In the genomic region with DNA sequence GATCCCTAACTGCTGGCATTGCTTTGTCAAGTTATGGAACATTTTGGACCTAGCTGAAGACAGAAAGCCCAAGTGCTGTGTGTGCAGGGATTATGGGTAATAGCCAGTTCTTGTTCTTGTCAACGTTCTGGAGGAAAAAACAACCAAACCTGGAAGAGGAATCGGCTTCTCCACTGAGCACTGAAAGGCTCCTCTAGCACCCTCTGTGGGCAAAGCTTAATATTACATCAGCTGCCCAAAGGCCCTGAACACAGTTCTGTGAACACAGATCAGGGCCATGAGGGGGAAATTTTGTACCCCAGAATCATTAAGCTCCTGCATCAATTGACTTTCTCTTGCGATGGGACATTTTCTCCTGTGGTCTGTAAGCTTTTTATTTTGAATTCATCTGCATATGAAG, we compare ENCODE assay signal across 8 mouse cellular contexts.
A peak's percentile ranks its signal among the peaks of the same experiment; 100 is the strongest.
DNase-seq lines count a peak whose midpoint lies in the region; ATAC-seq and TF ChIP-seq lines count a peak whose summit lies in the region.

No protein-coding gene starts in this region.

- no peaks in the 10 kb centered on the region for H3K36me3 ChIP-seq in heart, adult 2 months (ENCODE audit: control insufficient read depth, insufficient read depth, low read length)
- no peaks in the 10 kb centered on the region for H3K36me3 ChIP-seq in intestine, embryonic 15.5 days

- H3K27ac ChIP-seq in heart, adult 2 months, result no peak overlapping the region
- H3K27ac ChIP-seq in intestine, embryonic 15.5 days, result no peak overlapping the region

- H3K4me3 ChIP-seq in heart, adult 2 months, result no peak overlapping the region
- H3K4me3 ChIP-seq in intestine, embryonic 15.5 days (replicated peaks), result no peak overlapping the region

- intact Hi-C loops in heart, adult 2 months (cut with DNase I), result no loop called here
- intact Hi-C loops in left cerebral cortex, postnatal 4 days (cut with DNase I), result no loop called here

- H3K4me2 ChIP-seq in intestine, embryonic 15.5 days (replicated peaks), result no peak overlapping the region

- no peak overlapping the region for H3K9ac ChIP-seq in heart, adult 2 months (ENCODE audit: low read depth, low read length)
- H3K9ac ChIP-seq in intestine, embryonic 15.5 days, result no peak overlapping the region

- TF ChIP-seq POLR2A in heart, adult 2 months (IDR thresholded peaks at IDR 0.05; ENCODE audit: insufficient read depth, low read depth, low read length), result no peak

- TF ChIP-seq CTCF in heart, adult 2 months (IDR thresholded peaks at IDR 0.05), result peak; percentile 60

- no peak for DNase-seq in heart, adult 2 months
- no peak for DNase-seq in heart, adult 11 months
- peak; percentile 33 for DNase-seq in lung, postnatal 10 days
- DNase-seq in lung, postnatal 25 days (ENCODE audit: low spot score), result no peak
- DNase-seq in ZHBTc4 (ENCODE audit: low read depth, low spot score), result peak; percentile 59
- DNase-seq in left cerebral cortex, postnatal 4 days, result peak; percentile 29

- H3K79me2 ChIP-seq in heart, adult 2 months (replicated peaks; ENCODE audit: control insufficient read depth, insufficient read depth, low read length), result no peaks in the 10 kb centered on the region

- no peak for TF ChIP-seq EP300 in heart, adult 2 months (IDR thresholded peaks at IDR 0.05; ENCODE audit: insufficient read depth, low read depth, low read length)

- no peaks in the 10 kb centered on the region for H3K4me1 ChIP-seq in heart, adult 2 months (ENCODE audit: control insufficient read depth, insufficient read depth, low read length)
- no peaks in the 10 kb centered on the region for H3K4me1 ChIP-seq in intestine, embryonic 15.5 days (replicated peaks)

- 44% methylated on average over 3 of the region's 3 CpGs for WGBS in heart, adult 2 months
- 45% methylated on average over 3 of the region's 3 CpGs for whole genome bisulfite sequencing in intestine, embryonic 15.5 days

- H3K27me3 ChIP-seq in heart, adult 2 months (ENCODE audit: control insufficient read depth, insufficient read depth, low read length), result no peaks in the 10 kb centered on the region
- no peaks in the 10 kb centered on the region for H3K27me3 ChIP-seq in intestine, embryonic 15.5 days (replicated peaks)

- H3K9me3 ChIP-seq in intestine, embryonic 15.5 days, result no peaks in the 10 kb centered on the region

- no peak for ATAC-seq in granulocyte monocyte progenitor cell, adult 5-6 weeks (replicated peaks; ENCODE audit: poor library complexity, severe bottlenecking)
- no peak for ATAC-seq in intestine, embryonic 15.5 days

Comparison
In these comparisons a context has a peak if more than half of its experiments do, and no peak if none do; other contexts are left out.
1. DNase-seq: peak in lung, postnatal 10 days (single experiment), ZHBTc4 (single experiment) and left cerebral cortex, postnatal 4 days (single experiment); none in heart, adult 2 months (0 of 2), heart, adult 11 months (single experiment) and lung, postnatal 25 days (single experiment).